Mouse (Mus musculus): ENCODE measurements around the gene Gm17387. TPM values are rescaled to one million over a fixed set of nuclear protein-coding genes. Genes with fewer than 3 reads are reported as not detected.

The Gm17387 gene
- polyA plus RNA-seq, 1 experiment from 2014 or later: not detected

DNA sequence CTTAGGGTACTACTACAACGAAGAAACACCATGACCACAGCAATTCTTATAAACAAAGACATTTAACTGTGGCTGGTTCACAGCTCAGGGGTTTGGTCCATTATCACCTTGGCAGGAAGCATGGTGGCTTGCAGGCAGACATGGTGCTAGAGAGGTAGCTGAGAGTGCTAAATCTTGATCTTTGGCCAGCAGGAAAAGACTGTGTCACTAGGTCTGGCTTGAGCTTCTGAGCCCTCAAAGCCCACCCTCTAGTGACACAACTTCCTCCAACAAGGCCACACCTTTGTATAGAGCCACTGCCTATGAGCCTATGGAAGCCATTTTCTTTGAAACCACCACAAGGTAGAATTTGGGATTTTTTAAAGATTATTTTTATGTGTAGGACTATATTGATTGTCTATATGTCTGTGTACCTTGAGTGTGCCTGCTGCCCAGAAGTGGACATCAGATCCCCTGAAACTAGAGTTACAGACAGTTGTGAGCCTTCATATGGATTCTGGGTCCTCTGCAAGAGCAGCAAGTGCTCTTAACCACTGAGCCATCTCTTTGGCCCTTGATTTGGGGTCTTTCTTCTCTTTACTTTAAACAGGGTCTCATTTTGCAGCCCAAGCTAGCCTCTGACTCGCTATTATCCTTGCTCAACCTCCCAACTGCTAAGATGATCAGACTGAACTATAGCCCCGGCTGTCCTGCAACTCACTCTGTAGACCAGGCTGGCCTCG, 10.6 kb downstream of the Gm17387 start:
- WGBS: 91% methylated on average over 4 of the region's 4 CpGs
- H3K36me3 ChIP-seq (ENCODE audit: control insufficient read depth, insufficient read depth, low read length): no peaks in the 10 kb centered on the region
- H3K4me3 ChIP-seq (ENCODE audit: low read depth, low read length): no peak overlapping the region
- no peaks in the 10 kb centered on the region for H3K9me3 ChIP-seq (ENCODE audit: control insufficient read depth, low read length)
- no peak overlapping the region for H3K27ac ChIP-seq (ENCODE audit: low read depth, low read length)
- no peaks in the 10 kb centered on the region for H3K4me1 ChIP-seq (replicated peaks; ENCODE audit: control insufficient read depth, insufficient read depth, low read length)
- no peaks in the 10 kb centered on the region for H3K27me3 ChIP-seq (ENCODE audit: control insufficient read depth, insufficient read depth, low read length)
- no peak for DNase-seq (ENCODE audit: low spot score)
- ATAC-seq (replicated peaks; ENCODE audit: low FRiP score): no peak
- no peak overlapping the region for H3K9ac ChIP-seq (ENCODE audit: low read length)
- no peak overlapping the region for H3K4me2 ChIP-seq (ENCODE audit: low read depth, low read length, severe bottlenecking)

DNA sequence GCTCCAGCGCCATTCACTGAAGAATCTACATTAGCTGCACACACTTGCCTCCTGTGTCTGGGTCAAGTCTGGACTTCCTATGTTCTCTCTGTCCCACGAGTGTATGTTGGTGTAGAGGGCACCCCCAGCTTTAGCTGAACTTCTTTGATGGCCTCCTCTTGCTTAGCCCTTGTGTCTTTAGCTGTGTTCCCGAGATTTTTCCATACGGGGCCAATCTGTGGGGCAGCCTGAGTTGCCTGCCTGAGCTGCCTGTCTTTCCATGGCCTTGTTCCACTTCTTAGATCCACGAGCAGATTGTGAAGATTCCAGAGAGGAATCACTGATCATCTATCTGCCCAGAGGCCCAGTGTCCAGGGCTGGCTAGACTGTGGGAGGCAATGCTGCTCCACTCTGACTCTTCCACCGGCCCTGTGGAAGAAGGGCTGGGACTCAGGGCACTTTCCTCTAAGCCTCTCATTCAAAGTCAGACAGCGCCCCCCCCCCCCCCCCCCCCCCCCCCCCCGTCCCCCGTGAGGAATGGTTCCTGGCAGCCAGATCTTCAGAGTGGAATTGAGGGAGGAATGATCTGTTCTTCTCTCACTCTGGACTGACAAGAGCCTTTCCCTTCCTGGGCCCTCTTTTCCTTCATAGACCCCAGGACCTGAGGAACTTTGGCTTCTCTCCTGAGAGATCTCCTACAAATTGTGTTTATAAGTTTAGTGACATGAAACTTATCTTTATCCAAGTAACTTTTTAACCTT, 12.1 kb downstream of the Gm17387 start:
- DNase-seq (ENCODE audit: low spot score) (no peak), ATAC-seq (replicated peaks; ENCODE audit: low FRiP score) (no peak)
- Histone ChIP-seq H3K27ac (ENCODE audit: low read depth, low read length) (no peak overlapping the region), H3K4me3 (ENCODE audit: low read depth, low read length) (no peak overlapping the region), H3K9me3 (ENCODE audit: control insufficient read depth, low read length) (no peaks in the 10 kb centered on the region), H3K9ac (ENCODE audit: low read length) (no peak overlapping the region), H3K27me3 (ENCODE audit: control insufficient read depth, insufficient read depth, low read length) (no peaks in the 10 kb centered on the region), H3K4me1 (replicated peaks; ENCODE audit: control insufficient read depth, insufficient read depth, low read length) (no peaks in the 10 kb centered on the region), H3K4me2 (ENCODE audit: low read depth, low read length, severe bottlenecking) (no peak overlapping the region), H3K36me3 (ENCODE audit: control insufficient read depth, insufficient read depth, low read length) (no peaks in the 10 kb centered on the region)
- WGBS: 46% methylated on average over 6 of the region's 9 CpGs

DNA sequence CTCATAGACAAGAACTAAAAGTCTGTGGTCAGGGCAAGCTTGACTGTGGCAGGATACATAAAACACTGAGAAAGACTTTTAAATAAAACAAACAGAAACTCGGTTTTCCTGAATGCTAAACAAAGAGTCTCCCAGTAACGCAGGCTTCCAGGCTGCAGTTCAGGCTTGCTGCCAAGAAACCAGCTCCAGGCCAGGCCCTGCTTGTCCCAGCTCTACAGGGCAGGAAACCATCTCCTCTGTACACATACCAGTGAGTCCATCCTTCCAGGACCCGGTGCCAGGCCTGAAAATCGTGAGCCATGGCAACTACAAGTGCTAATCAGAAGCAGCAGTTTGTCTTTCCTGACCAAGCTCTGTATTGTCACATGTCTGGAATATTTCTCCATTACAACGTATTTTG, 12.7 kb downstream of the Gm17387 start:
- 45% methylated on average over 5 of the region's 5 CpGs for WGBS
- Histone ChIP-seq H3K4me3 (ENCODE audit: low read depth, low read length) (no peak overlapping the region), H3K9ac (ENCODE audit: low read length) (no peak overlapping the region), H3K4me1 (replicated peaks; ENCODE audit: control insufficient read depth, insufficient read depth, low read length) (no peaks in the 10 kb centered on the region), H3K27ac (ENCODE audit: low read depth, low read length) (no peak overlapping the region), H3K27me3 (ENCODE audit: control insufficient read depth, insufficient read depth, low read length) (no peaks in the 10 kb centered on the region), H3K36me3 (ENCODE audit: control insufficient read depth, insufficient read depth, low read length) (no peaks in the 10 kb centered on the region), H3K9me3 (ENCODE audit: control insufficient read depth, low read length) (no peaks in the 10 kb centered on the region), H3K4me2 (ENCODE audit: low read depth, low read length, severe bottlenecking) (no peak overlapping the region)
- ATAC-seq (replicated peaks; ENCODE audit: low FRiP score): no peak
- no peak for DNase-seq (ENCODE audit: low spot score)

DNA sequence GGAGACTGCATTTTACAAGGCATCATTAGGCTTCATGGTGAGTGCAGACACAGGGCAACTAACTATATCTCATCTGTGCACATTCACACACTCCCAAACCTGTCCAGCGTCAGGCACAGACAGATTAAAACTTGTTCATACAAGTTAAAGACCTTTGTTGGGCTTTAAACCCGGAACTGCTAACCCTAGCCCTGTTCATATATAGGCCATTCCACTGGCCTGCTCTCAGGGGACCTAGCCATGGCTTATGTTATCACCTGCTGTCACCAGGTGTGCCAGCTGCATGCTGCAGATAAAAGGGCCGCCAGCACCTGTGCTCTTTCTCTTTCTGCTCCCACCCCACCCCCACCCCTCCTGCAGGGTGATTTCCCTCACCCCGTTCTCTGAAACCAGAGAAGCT, 13.6 kb downstream of the Gm17387 start:
- Histone ChIP-seq H3K9ac (ENCODE audit: low read length) (no peak overlapping the region), H3K9me3 (ENCODE audit: control insufficient read depth, low read length) (no peaks in the 10 kb centered on the region), H3K4me2 (ENCODE audit: low read depth, low read length, severe bottlenecking) (no peak overlapping the region), H3K36me3 (ENCODE audit: control insufficient read depth, insufficient read depth, low read length) (no peaks in the 10 kb centered on the region), H3K27me3 (ENCODE audit: control insufficient read depth, insufficient read depth, low read length) (no peaks in the 10 kb centered on the region), H3K27ac (ENCODE audit: low read depth, low read length) (no peak overlapping the region), H3K4me3 (ENCODE audit: low read depth, low read length) (no peak overlapping the region), H3K4me1 (replicated peaks; ENCODE audit: control insufficient read depth, insufficient read depth, low read length) (no peaks in the 10 kb centered on the region)
- DNase-seq (ENCODE audit: low spot score): no peak
- 46% methylated on average over 4 of the region's 4 CpGs for WGBS
- ATAC-seq (replicated peaks; ENCODE audit: low FRiP score): no peak

DNA sequence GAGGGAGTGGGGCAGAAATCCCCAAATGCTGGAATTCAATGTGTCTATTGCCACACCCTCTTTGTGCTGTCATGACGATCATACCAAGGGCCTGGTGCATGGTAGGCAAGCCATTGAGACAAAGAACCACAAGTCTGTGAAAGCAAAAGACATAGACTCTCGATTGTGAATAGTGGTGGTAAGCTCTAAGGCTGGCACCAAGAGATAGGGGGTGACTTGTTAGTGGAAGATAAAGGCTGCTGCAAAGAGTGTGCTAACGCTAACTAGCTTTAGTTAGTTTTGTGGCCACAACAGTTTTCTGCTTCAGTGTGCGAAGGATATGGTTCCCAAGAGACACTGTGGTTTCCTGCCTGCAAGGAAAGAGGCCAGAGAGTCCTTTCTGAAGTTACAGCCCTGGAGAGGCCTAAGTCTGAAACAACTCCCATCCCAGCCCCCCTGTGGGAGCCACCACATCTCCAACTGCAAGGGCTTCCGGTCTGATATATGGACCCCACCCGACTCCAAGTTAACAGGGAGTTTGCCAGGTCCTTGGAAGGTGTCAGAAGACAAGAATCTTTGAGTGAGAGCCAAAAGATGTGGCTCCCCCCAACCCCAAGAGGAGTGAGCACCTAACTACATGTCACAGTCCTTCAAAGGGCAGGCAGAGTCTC, 18.1 kb downstream of the Gm17387 start:
- no peaks in the 10 kb centered on the region; the same call in 1 of the 2 replicates for H3K9me3 ChIP-seq (ENCODE audit: control insufficient read depth, low read length)
- H3K4me3 ChIP-seq (ENCODE audit: low read depth, low read length): no peak overlapping the region
- H3K27ac ChIP-seq (ENCODE audit: low read depth, low read length): no peak overlapping the region
- H3K4me1 ChIP-seq (replicated peaks; ENCODE audit: control insufficient read depth, insufficient read depth, low read length): peaks cover 4% of the 10 kb centered on the region; the same call in 1 of the 2 replicates
- H3K36me3 ChIP-seq (ENCODE audit: control insufficient read depth, insufficient read depth, low read length): no peaks in the 10 kb centered on the region
- DNase-seq (ENCODE audit: low spot score) (no peak), ATAC-seq (replicated peaks; ENCODE audit: low FRiP score) (no peak)
- H3K9ac ChIP-seq (ENCODE audit: low read length): no peak overlapping the region
- 79% methylated on average over 6 of the region's 6 CpGs for WGBS
- H3K4me2 ChIP-seq (ENCODE audit: low read depth, low read length, severe bottlenecking): no peak overlapping the region
- no peaks in the 10 kb centered on the region for H3K27me3 ChIP-seq (ENCODE audit: control insufficient read depth, insufficient read depth, low read length)

DNA sequence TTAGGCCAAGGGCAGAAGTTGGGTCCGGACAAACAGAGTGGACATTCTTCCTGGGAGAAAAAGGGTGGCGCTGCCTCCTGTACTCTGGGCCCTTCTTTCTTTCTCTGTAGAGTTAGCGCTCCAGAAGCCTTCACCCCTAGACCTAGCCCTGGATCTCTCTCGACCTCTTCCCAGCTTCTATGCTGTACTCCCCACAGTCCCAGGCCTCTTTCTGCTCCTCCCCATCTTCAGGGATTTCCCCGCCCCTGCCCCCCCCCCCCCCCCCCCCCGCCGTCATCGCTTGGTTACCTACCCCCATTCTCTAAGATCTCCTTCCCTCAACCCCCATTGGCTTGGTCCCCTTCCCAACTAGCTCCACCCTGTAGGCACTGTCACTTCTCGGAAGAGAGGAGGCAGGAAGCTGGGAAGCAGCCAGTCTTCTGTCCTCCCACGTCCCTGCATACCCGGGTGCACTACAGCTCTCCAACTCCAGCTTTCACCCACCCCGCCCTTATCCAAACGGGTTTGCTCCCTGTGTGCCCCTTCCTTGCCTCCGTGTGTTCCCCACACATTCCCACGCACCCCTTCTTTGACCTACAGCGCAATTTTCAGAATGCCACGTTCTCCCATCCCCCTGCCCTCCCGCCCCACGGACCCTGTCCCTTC, 18.8 kb downstream of the Gm17387 start:
- peak overlapping the region; percentile 51 for H3K4me2 ChIP-seq (ENCODE audit: low read depth, low read length, severe bottlenecking)
- H3K9ac ChIP-seq (ENCODE audit: low read length): peak overlapping the region; percentile 9; the same call in 1 of the 2 replicates
- DNase-seq (ENCODE audit: low spot score) (peak; percentile 69), ATAC-seq (replicated peaks; ENCODE audit: low FRiP score) (peak; percentile 78)
- H3K4me1 ChIP-seq (replicated peaks; ENCODE audit: control insufficient read depth, insufficient read depth, low read length): peaks cover 4% of the 10 kb centered on the region; the same call in 1 of the 2 replicates
- H3K9me3 ChIP-seq (ENCODE audit: control insufficient read depth, low read length): no peaks in the 10 kb centered on the region; the same call in 1 of the 2 replicates
- no peak overlapping the region for H3K27ac ChIP-seq (ENCODE audit: low read depth, low read length)
- WGBS: 7% methylated on average over 15 of the region's 19 CpGs
- H3K36me3 ChIP-seq (ENCODE audit: control insufficient read depth, insufficient read depth, low read length): no peaks in the 10 kb centered on the region
- H3K27me3 ChIP-seq (ENCODE audit: control insufficient read depth, insufficient read depth, low read length): no peaks in the 10 kb centered on the region
- H3K4me3 ChIP-seq (ENCODE audit: low read depth, low read length): peak overlapping the region; percentile 23

DNA sequence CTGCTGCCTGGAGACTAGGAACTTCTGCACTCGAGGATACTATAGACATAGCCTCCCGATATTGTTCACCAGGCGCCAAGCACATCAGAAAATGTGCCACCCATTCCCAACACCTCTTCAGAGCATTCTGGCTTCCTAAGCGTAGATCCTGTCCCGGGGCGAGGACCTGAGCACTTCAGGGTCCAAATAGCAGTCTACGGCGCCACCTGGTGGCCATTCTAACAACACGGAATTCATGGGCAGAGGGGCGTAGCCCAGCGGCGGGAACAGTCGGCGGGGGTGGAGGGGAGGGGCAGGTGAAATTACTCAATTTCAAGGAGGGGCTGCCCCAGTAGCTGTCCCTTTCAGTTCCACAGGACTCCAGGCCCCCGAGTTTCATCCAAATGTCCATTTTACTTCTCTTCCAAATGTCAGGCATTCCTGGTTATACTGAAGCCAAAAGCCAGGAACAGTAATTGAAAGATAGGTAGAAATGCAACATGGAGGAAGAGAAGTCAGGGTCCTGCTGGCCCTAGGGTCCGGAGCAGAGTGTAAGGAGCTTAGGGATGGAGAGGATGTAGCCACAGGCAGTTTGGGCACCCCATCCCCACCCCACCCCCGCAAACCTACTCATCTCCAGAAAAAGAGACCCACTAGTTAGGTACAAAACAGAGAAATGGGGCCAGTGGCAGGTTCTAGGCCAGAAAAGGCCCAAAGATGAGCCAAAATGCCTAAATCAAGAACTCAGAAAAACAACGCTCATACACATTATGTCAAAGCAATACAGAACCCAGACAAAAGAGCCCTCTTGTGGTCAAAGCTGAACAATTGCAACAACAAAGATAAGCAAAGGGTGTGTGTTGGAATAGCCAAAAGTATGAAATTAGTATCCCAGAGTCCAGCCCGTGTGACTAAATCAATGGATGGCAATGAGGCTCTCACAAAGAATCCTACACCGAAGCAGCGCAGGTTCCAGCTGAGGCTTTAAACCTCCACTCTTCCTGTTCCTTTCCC, 19.6 kb downstream of the Gm17387 start:
- no peaks in the 10 kb centered on the region for H3K36me3 ChIP-seq (ENCODE audit: control insufficient read depth, insufficient read depth, low read length)
- H3K4me2 ChIP-seq (ENCODE audit: low read depth, low read length, severe bottlenecking): peak overlapping the region; percentile 51
- H3K27ac ChIP-seq (ENCODE audit: low read depth, low read length): no peak overlapping the region
- no peaks in the 10 kb centered on the region for H3K27me3 ChIP-seq (ENCODE audit: control insufficient read depth, insufficient read depth, low read length)
- peaks cover 4% of the 10 kb centered on the region; the same call in 1 of the 2 replicates for H3K4me1 ChIP-seq (replicated peaks; ENCODE audit: control insufficient read depth, insufficient read depth, low read length)
- peak overlapping the region; percentile 9; the same call in 1 of the 2 replicates for H3K9ac ChIP-seq (ENCODE audit: low read length)
- H3K4me3 ChIP-seq (ENCODE audit: low read depth, low read length): peak overlapping the region; percentile 23
- peak; percentile 95 for DNase-seq (ENCODE audit: low spot score)
- peak; percentile 91 for ATAC-seq (replicated peaks; ENCODE audit: low FRiP score)
- WGBS: 11% methylated on average over 21 of the region's 21 CpGs
- H3K9me3 ChIP-seq (ENCODE audit: control insufficient read depth, low read length): no peaks in the 10 kb centered on the region; the same call in 1 of the 2 replicates

Measured in forebrain, embryonic 11.5 days (tissue).